Mouse (Mus musculus) forelimb bud, embryonic 11.5 days (tissue): ENCODE data around the gene Anks1b.

Source experiments
- DNase-seq: peaks from one replicate; pipeline ENCODE4 v3.0.0-alpha.2; 2012; ENCODE audit warnings: low read depth, low spot score

Anks1b gene

GRCm38 (mm10) chr10:90808616-90809310, 935.5 kb downstream of the Anks1b start:
- DNase-seq: no peak

- no peak for DNase-seq
These were observed 936.7 kb downstream of the Anks1b start for GRCm38 (mm10) chr10:90809911-90810590.

DNA sequence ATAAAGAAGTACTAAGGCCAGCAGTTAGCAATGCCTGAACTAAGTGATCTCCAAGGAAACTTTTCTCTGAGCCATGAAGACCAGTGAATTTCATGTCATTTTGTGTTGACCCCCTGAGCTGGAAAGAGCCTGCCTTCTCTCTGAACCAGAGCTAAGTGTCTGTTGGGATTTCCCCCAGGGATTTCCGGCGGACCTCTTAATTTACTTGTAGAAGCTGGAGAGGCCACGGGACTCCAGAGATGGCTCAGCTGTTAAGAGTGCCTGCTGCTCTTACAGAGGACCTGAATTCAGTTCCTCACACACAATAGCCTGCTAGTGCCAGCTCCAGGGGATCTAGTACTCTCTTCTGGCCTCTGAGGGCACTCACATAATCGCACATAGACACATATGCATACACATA, 938.1 kb downstream of the Anks1b start:
- DNase-seq: no peak

DNA sequence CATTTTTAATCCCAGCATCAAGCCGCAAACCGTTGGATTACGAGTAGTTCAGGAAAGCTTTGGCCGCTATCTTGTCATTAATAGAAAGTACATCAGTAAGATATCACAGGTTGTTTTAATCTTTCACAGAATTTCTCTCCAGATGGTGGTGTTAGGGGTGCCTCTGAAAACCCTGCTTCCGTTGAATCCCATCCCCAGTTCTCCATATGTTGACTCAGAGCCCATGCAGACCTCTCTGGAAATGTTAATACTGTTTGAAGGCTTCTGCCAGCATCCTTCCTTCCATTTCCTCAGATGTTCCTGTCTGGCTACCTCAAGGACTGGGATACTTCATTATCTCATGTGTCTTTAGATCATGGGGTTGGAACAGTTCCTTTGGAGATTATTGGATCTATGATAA, 940.0 kb downstream of the Anks1b start:
- DNase-seq: no peak

DNA sequence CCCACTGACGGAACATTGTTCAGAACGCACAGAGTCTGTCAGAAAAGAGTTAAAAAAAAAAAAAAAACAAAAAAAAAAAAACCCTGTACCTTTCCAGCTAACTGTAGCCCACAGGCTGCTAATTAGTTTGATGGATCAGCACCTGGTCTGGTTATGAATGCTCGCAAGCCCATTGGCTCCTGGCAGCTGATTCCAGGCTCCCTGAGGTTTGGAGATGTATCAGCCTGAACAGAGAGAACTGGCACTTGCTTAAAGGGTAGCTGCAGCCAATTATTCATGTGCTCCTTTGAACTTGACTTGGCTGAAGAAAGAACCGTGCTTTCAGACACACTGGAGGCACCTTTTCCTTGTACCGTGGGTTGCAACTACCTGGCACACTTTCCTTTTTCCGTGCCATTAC, 941.1 kb downstream of the Anks1b start:
- no peak for DNase-seq

- DNase-seq: no peak
These were observed 945.1 kb downstream of the Anks1b start for GRCm38 (mm10) chr10:90818246-90818937.

DNA sequence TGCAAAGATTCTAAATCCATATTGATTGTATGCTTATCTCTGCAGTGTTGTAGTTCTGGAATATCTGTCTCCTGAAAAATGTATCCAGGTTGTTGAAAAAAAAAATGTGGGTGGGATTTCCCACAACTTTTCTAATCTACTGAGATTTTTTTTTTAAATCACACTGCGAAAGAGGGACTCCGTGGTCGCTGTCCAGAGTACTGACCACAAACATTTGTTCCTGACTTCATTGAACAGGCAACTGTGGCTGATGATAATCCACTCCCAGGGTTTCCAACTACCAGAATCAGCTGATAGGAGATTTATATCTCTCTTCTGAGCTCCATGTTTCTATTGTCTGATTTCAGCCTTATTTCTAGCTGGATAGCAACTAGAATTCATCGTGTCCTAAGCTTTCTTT, 950.1 kb downstream of the Anks1b start:
- DNase-seq: peak; percentile 63

GRCm38 (mm10) chr10:90824692-90825091, 951.4 kb downstream of the Anks1b start:
- DNase-seq: no peak

DNA sequence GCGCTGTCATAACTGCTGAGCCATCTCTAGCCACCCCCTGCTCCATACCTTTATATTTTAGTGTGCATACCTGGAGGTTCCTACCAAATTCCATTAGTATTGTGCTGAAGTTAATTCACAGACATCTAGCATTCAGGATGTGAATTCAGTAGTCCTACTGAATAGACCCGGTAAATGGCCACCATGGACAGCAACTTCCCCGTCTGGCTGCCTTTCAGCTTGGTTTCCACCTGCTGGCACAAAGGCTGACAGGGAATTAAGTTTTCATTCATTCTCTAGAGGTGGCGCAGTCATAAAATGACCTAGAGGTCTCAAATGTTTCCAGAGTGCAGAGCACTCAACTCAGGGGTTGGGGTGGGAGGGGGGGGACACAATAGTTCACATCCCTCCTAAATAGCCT, 953.6 kb downstream of the Anks1b start:
- peak; percentile 67 for DNase-seq

GRCm38 (mm10) chr10:90828581-90829393, 955.5 kb downstream of the Anks1b start:
- DNase-seq: no peak

GRCm38 (mm10) chr10:90829394-90830267, 956.3 kb downstream of the Anks1b start:
- DNase-seq: no peak

- DNase-seq: no peak
These were observed 956.9 kb downstream of the Anks1b start for GRCm38 (mm10) chr10:90830268-90830585.

- no peak for DNase-seq
These were observed 957.4 kb downstream of the Anks1b start for GRCm38 (mm10) chr10:90830591-90831287.

DNA sequence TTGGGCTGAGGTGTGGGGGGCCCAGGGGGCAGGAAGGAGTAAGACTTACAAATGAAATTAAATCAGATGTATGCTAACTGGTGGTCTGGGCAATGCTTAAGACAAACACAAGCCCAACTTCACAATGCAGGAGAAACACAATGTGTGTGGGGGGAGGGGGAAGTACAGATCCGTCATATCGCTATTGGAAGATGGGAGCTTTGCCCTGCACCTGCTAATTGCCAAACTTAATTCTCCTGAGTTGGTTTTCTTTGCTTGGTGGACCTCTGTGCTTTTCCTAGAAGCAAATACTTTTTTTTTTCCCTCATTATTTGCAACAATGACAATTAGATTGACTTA, 957.9 kb downstream of the Anks1b start:
- DNase-seq: no peak

DNA sequence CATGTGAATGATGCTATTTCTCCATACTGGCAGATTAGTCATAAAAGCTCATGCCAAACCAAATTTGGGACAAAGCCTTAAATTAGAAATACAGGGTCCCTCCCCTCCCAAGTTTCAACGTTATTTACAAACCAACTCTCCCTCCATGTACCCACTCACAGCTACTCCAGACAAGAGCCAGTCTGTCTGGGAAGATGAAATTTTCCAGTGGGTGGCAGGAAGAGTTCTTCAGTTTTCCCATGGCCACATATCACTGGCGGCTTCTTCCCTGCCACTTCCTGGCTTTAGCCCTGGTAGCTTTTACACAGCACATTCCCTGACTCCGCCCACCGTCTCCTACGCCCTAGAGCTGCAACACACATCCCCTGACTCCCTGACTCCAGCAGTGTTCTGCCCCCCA, 961.0 kb downstream of the Anks1b start:
- no peak for DNase-seq

DNA sequence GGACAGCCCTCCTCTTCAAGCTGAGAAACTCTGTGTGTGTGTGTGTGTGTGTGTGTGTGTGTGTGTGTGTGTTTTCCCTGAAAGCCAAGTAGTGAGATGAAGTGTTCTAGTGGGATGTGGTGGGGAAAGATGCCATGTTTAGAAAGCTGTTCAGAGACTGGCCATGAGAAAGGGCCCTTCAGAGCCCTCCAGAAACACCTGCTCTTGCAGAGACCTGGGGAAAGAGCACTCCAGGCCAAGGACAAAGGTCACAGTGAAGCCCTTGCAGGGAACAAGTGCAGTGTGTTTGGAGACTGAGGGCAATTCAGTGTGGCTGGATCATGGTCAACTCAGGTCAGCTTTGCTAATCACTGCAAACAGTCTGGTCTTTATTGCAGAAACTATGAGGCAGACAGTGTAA, 961.9 kb downstream of the Anks1b start:
- DNase-seq: no peak

DNA sequence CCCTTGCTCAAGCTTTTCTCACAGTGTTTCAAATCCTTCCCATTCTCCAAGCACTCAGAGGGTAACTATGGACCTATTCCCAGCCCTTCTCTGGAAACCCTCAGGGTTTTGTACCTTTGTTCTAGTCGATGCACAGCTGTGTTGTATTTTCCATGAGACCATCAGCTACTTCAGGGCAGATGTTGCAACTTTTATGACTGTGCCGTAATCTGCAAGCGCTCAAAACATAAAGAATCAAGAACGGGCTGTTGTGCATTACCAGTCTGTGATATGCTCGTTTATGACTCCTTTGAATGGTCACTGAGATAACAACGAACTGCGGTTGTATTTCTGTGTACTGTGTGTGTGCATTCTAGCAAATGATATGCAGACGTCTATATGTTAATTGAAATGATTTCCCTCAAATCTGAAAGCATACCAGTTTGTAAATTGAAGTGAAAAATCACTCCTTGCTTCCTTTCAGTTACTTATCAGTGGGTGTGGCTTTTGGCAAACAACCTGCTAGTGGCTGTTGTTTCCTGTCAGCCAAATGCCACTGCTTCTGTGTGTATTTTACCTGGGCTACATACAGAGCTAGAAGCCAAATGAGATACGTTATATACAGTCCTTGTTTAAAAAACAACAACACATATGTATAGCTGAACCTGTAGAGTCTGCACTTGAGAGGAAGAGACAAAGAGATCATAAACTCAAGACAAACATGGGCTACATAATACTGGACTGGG, 966.5 kb downstream of the Anks1b start:
- no peak for DNase-seq

DNA sequence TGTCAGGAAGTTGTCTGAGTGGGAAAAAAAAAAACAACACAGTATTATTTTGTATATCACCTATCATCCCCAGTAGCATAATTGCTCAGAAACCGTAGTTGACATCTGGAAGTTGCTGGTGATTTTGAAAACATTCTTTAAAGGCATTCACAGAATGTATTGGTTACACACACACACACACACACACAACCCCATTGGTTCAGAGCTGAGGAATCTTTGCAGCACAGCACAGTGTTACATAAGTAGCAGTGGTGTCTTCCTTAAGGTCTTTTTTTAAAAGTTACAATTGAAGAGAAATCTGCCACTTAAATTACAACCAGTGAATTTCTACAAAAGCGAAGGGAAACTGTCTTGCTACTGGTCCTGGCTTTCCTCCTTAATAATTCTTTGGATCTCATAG, 969.1 kb downstream of the Anks1b start:
- DNase-seq: no peak

- no peak for DNase-seq
These were observed 977.8 kb downstream of the Anks1b start for GRCm38 (mm10) chr10:90851077-90851476.

GRCm38 (mm10) chr10:90851999-90852398, 978.7 kb downstream of the Anks1b start:
- DNase-seq: peak; percentile 28
